Mouse (Mus musculus): Measurements from ENCODE around the gene Rfwd3. TPM values are rescaled to one million over a fixed set of nuclear protein-coding genes. Genes with fewer than 3 reads are reported as not detected.

The Rfwd3 gene
- total RNA-seq, 2 experiments from 2014 or later: 78.9 to 79.4 TPM

Other genes starting within 250 kb of the Rfwd3 start
- gene Exosc6, start 243.9 kb downstream of the Rfwd3 start, total RNA-seq (2021): not detected
- 10 to 100 TPM in 1 of 2 experiments, under 1 TPM in 1; 0.23 to 15.9 TPM for gene Clec18a, start 207.8 kb downstream of the Rfwd3 start, total RNA-seq (2021)
- 10 to 100 TPM; 40.0 to 40.7 TPM for gene Pdpr, start 205.6 kb downstream of the Rfwd3 start, total RNA-seq (2021)
- gene Glg1, start 41.0 kb downstream of the Rfwd3 start, total RNA-seq (2021): 100 to 1,000 TPM; 127 to 138 TPM
- gene Mlkl, start 38.0 kb upstream of the Rfwd3 start, total RNA-seq (2021): 10 to 100 TPM; 12.8 to 13.4 TPM
- under 1 TPM; 0.25 to 0.95 TPM for gene Fa2h, start 93.6 kb upstream of the Rfwd3 start, total RNA-seq (2021)
- 10 to 100 TPM; 16.1 to 16.4 TPM for gene Wdr59, start 221.9 kb upstream of the Rfwd3 start, total RNA-seq (2021)
- gene Znrf1, start 235.9 kb upstream of the Rfwd3 start, total RNA-seq (2021): 10 to 100 TPM; 69.8 to 76.9 TPM

Measured in adrenal gland, postnatal 4 days (tissue).